ENCODE assay signal across 8 mouse cellular contexts in genomic region chr11:78549491-78549987, GRCm38 (mm10). TPM values are rescaled to one million over a fixed set of nuclear protein-coding genes. Genes with fewer than 3 reads are reported as not detected.
DNase-seq lines count a peak whose midpoint lies in the region; ATAC-seq and TF ChIP-seq lines count a peak whose summit lies in the region.

No protein-coding gene starts in this region.

- peaks cover 3% of the 10 kb centered on the region; the same call in 1 of the 2 replicates for H3K9me3 ChIP-seq in kidney, embryonic 16.5 days (ENCODE audit: low read length)
- no peaks in the 10 kb centered on the region for H3K9me3 ChIP-seq in hindbrain, embryonic 16.5 days (ENCODE audit: control insufficient read depth, low read length)

- H3K4me1 ChIP-seq in kidney, embryonic 16.5 days (ENCODE audit: insufficient read depth, low read length) = peaks cover 13% of the 10 kb centered on the region
- peaks cover 29% of the 10 kb centered on the region for H3K4me1 ChIP-seq in bone marrow macrophage, adult 2 months (ENCODE audit: control insufficient read depth, insufficient read depth, low read length)
- peaks cover 13% of the 10 kb centered on the region for H3K4me1 ChIP-seq in hindbrain, embryonic 16.5 days (ENCODE audit: control insufficient read depth, insufficient read depth, low read depth, low read length)

- H3K36me3 ChIP-seq in kidney, embryonic 16.5 days (ENCODE audit: insufficient read depth, low read length) = no peaks in the 10 kb centered on the region; the same call in 1 of the 2 replicates
- H3K36me3 ChIP-seq in hindbrain, embryonic 16.5 days (ENCODE audit: control insufficient read depth, insufficient read depth, low read length) = no peaks in the 10 kb centered on the region
- H3K36me3 ChIP-seq in myocyte (ENCODE audit: control insufficient read depth, insufficient read depth) = peaks cover 13% of the 10 kb centered on the region

- H3K4me3 ChIP-seq in kidney, embryonic 16.5 days (ENCODE audit: low read length) = peak overlapping the region; percentile 71
- peak overlapping the region; percentile 71 for H3K4me3 ChIP-seq in bone marrow macrophage, adult 2 months (ENCODE audit: insufficient read depth, low read length)
- peak overlapping the region; percentile 69 for H3K4me3 ChIP-seq in hindbrain, embryonic 16.5 days (ENCODE audit: low read length)
- peak overlapping the region; percentile 63 for H3K4me3 ChIP-seq in myocyte

- H3K9ac ChIP-seq in kidney, embryonic 16.5 days (replicated peaks; ENCODE audit: low read length) = peak overlapping the region; percentile 77
- peak overlapping the region; percentile 70; the same call in 1 of the 2 replicates for H3K9ac ChIP-seq in hindbrain, embryonic 16.5 days (ENCODE audit: low read depth, low read length)

- no peak for ATAC-seq in kidney, embryonic 16.5 days (ENCODE audit: low FRiP score, low TSS enrichment)
- no peak for ATAC-seq in hindbrain, embryonic 16.5 days

- H3K27me3 ChIP-seq in kidney, embryonic 16.5 days (ENCODE audit: insufficient read depth, low read length) = no peaks in the 10 kb centered on the region
- no peaks in the 10 kb centered on the region for H3K27me3 ChIP-seq in hindbrain, embryonic 16.5 days (replicated peaks; ENCODE audit: control insufficient read depth, insufficient read depth, low read length)
- H3K27me3 ChIP-seq in myocyte (ENCODE audit: control insufficient read depth, insufficient read depth, insufficient read length) = no peaks in the 10 kb centered on the region

- H3K79me2 ChIP-seq in myocyte (ENCODE audit: control insufficient read depth, insufficient read depth) = peaks cover 58% of the 10 kb centered on the region

- H3K27ac ChIP-seq in kidney, embryonic 16.5 days (ENCODE audit: low read length) = no peak overlapping the region
- peak overlapping the region; percentile 69 for H3K27ac ChIP-seq in bone marrow macrophage, adult 2 months (ENCODE audit: insufficient read depth, low read depth, low read length)
- no peak overlapping the region for H3K27ac ChIP-seq in hindbrain, embryonic 16.5 days (ENCODE audit: low read depth, low read length)

- no peak for DNase-seq in kidney, adult 11 months
- DNase-seq in adrenal gland, adult 18-20 months (ENCODE audit: low spot score in 2 of 2) = no peak
- DNase-seq in thymus, postnatal 25 days = no peak
- no peak for DNase-seq in cerebellum, adult 9-10 months

- TF ChIP-seq POLR2A in bone marrow macrophage, adult 2 months (IDR thresholded peaks at IDR 0.05; ENCODE audit: borderline replicate concordance, low read depth, low read length) = no peak
- TF ChIP-seq POLR2A in myocyte (IDR thresholded peaks at IDR 0.05; ENCODE audit: insufficient read length, low read depth) = no peak

- TF ChIP-seq CTCF in bone marrow macrophage, adult 2 months (IDR thresholded peaks at IDR 0.05; ENCODE audit: low read depth, low read length) = no peak

- peak overlapping the region; percentile 74 for H3K4me2 ChIP-seq in kidney, embryonic 16.5 days (replicated peaks; ENCODE audit: low read depth, low read length)
- H3K4me2 ChIP-seq in hindbrain, embryonic 16.5 days (ENCODE audit: low read length) = peak overlapping the region; percentile 76
- peak overlapping the region; percentile 82 for H3K4me2 ChIP-seq in myocyte (ENCODE audit: low read depth)

- peak overlapping the region; percentile 43 for H3ac ChIP-seq in myocyte (ENCODE audit: control insufficient read depth, insufficient read length)

- WGBS in kidney, embryonic 16.5 days = 2% methylated on average over 5 of the region's 5 CpGs
- WGBS in hindbrain, embryonic 16.5 days = 17% methylated on average over 5 of the region's 5 CpGs

TF ChIP-seq in myocyte, 11 proteins besides CTCF, POLR2A, EP300 and RAD21:
- no peak for TF ChIP-seq TCF12 (IDR thresholded peaks at IDR 0.05; ENCODE audit: insufficient read depth, poor library complexity, severe bottlenecking)
- no peak for TF ChIP-seq MYOG (IDR thresholded peaks at IDR 0.05; ENCODE audit: control insufficient read depth in 1 of 3, insufficient read depth in 1 of 3, insufficient read length in 2 of 3, low read depth in 2 of 3)
- TF ChIP-seq TCF3 (IDR thresholded peaks at IDR 0.05; ENCODE audit: insufficient read length, low read depth) = no peak
- TF ChIP-seq MYOD1 (IDR thresholded peaks at IDR 0.05; ENCODE audit: control insufficient read depth in 1 of 3, insufficient read length in 2 of 3, low read depth in 2 of 3) = no peak
- TF ChIP-seq E2F4 (IDR thresholded peaks at IDR 0.05; ENCODE audit: insufficient read depth) = no peak
- no peak for TF ChIP-seq CEBPB (IDR thresholded peaks at IDR 0.05; ENCODE audit: insufficient read depth, poor library complexity, severe bottlenecking)
- TF ChIP-seq REST (IDR thresholded peaks at IDR 0.05; ENCODE audit: insufficient read depth, insufficient read length) = no peak
- TF ChIP-seq USF1 (IDR thresholded peaks at IDR 0.05; ENCODE audit: low read depth) = no peak
- TF ChIP-seq MAX (IDR thresholded peaks at IDR 0.05; ENCODE audit: low read depth) = no peak
- TF ChIP-seq POLR2AphosphoS2 (IDR thresholded peaks at IDR 0.05; ENCODE audit: insufficient read length, low read depth) = no peak
- no peak for TF ChIP-seq SRF (IDR thresholded peaks at IDR 0.05; ENCODE audit: control insufficient read depth, insufficient read length, low read depth)

RNA-seq across cellular contexts. Expression of gene Tmem97, which starts 1.0 kb away (rescaled TPM):
- polyA plus RNA-seq in kidney, embryonic 16.5 days (2015; fragmentation: Nextera tagmentation; extraction: Ambion mirVana) = 70.7 and 75.1 TPM in 2 replicates
- 28.5 and 29.2 TPM in 2 replicates for polyA plus RNA-seq in bone marrow macrophage, adult 2 months (2012; ENCODE audit: insufficient read depth, insufficient read length, missing spikeins)
- polyA plus RNA-seq in hindbrain, embryonic 16.5 days (2015; fragmentation: Nextera tagmentation; extraction: Ambion mirVana) = 44.0 and 48.3 TPM in 2 replicates
- 125 TPM for polyA plus RNA-seq in myocyte (2012; fragmentation: generic; extraction: Trizol)
- total RNA-seq in adrenal gland, adult 18-20 months (2021) = 10 to 100 TPM; 27.6 to 40.9 TPM

RNA-seq across cellular contexts. Expression of gene Ift20, which starts 13.4 kb away (rescaled TPM):
- polyA plus RNA-seq in kidney, embryonic 16.5 days (2015; fragmentation: Nextera tagmentation; extraction: Ambion mirVana) = 125 and 130 TPM in 2 replicates
- polyA plus RNA-seq in bone marrow macrophage, adult 2 months (2012; ENCODE audit: insufficient read depth, insufficient read length, missing spikeins) = 42.2 and 46.8 TPM in 2 replicates
- 118 and 124 TPM in 2 replicates for polyA plus RNA-seq in hindbrain, embryonic 16.5 days (2015; fragmentation: Nextera tagmentation; extraction: Ambion mirVana)
- 53.9 TPM for polyA plus RNA-seq in myocyte (2012; fragmentation: generic; extraction: Trizol)
- 10 to 100 TPM; 91.4 to 96.0 TPM for total RNA-seq in adrenal gland, adult 18-20 months (2021)

RNA-seq across cellular contexts. Expression of gene Tnfaip1, which starts 13.4 kb away (rescaled TPM):
- polyA plus RNA-seq in kidney, embryonic 16.5 days (2015; fragmentation: Nextera tagmentation; extraction: Ambion mirVana) = 95.1 and 100 TPM in 2 replicates
- polyA plus RNA-seq in bone marrow macrophage, adult 2 months (2012; ENCODE audit: insufficient read depth, insufficient read length, missing spikeins) = 30.4 and 32.3 TPM in 2 replicates
- polyA plus RNA-seq in hindbrain, embryonic 16.5 days (2015; fragmentation: Nextera tagmentation; extraction: Ambion mirVana) = 69.3 and 70.8 TPM in 2 replicates
- polyA plus RNA-seq in myocyte (2012; fragmentation: generic; extraction: Trizol) = 59.3 TPM
- total RNA-seq in adrenal gland, adult 18-20 months (2021) = 10 to 100 TPM; 38.3 to 43.0 TPM

RNA-seq across cellular contexts. Expression of gene Poldip2, which starts 37.5 kb away (rescaled TPM):
- polyA plus RNA-seq in kidney, embryonic 16.5 days (2015; fragmentation: Nextera tagmentation; extraction: Ambion mirVana) = 188 and 192 TPM in 2 replicates
- 26.1 and 27.0 TPM in 2 replicates for polyA plus RNA-seq in bone marrow macrophage, adult 2 months (2012; ENCODE audit: insufficient read depth, insufficient read length, missing spikeins)
- 189 and 196 TPM in 2 replicates for polyA plus RNA-seq in hindbrain, embryonic 16.5 days (2015; fragmentation: Nextera tagmentation; extraction: Ambion mirVana)
- 103 TPM for polyA plus RNA-seq in myocyte (2012; fragmentation: generic; extraction: Trizol)
- 100 to 1,000 TPM; 153 to 166 TPM for total RNA-seq in adrenal gland, adult 18-20 months (2021)

RNA-seq across cellular contexts. Expression of gene Tmem199, which starts 37.6 kb away (rescaled TPM):
- polyA plus RNA-seq in kidney, embryonic 16.5 days (2015; fragmentation: Nextera tagmentation; extraction: Ambion mirVana) = 56.9 and 58.8 TPM in 2 replicates
- 21.9 TPM in 2 replicates for polyA plus RNA-seq in bone marrow macrophage, adult 2 months (2012; ENCODE audit: insufficient read depth, insufficient read length, missing spikeins)
- 87.9 and 95.5 TPM in 2 replicates for polyA plus RNA-seq in hindbrain, embryonic 16.5 days (2015; fragmentation: Nextera tagmentation; extraction: Ambion mirVana)
- 35.0 TPM for polyA plus RNA-seq in myocyte (2012; fragmentation: generic; extraction: Trizol)
- total RNA-seq in adrenal gland, adult 18-20 months (2021) = 10 to 100 TPM; 27.8 to 28.0 TPM
